Mouse (Mus musculus): ENCODE data around the gene Ctnnbip1.

Ctnnbip1 gene

DNA sequence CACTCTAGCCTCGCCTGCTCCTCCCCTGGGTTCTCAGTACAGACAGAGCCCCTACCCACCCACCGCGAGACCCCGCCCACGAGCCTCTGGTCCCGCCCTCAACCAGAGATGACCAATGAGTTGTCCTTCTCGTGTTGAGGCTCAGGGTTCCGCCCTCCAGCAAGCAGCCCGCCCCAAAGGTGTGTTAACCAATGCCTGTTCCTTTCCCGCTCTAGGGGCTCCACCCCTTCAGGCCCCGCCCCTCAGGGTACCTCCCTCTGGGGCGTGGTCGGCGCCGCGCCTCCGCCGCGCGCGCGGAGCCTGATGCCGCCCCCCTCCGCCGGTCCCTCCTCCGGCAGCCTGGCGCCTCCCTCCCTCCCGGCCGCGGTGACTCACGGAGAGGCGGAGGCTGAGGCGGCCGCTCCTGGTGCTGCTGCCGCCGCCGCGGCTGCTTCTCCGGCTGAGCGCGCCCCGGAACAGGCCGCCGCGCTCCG, at the start of gene Ctnnbip1:
Ctnnbip1 (plus strand) TSS at position 369 of the 473 bp plus-strand sequence.
- DNase-seq (ENCODE audit: low spot score), result peak; percentile 97

DNA sequence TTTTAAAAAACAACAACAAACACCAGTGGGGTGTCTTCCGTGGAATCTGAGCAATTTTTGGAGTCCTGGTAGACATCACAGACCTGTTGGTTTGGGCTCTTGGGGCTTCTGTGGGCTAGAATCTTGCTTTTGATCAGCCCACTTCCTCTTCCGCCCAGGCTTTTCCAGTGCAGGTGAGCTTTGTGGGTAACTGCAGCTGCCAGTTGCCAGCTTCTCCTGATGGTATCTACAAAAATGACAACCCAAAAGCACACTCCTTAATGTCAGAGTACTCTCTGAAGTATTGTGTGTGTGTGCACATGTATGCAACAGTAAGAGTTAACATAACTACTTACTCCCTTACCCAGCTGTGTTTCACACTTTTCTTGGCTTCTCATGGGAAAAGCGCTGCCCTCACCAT, 48.5 kb upstream of the Ctnnbip1 start:
- no peak for DNase-seq (ENCODE audit: low spot score)

- DNase-seq (ENCODE audit: low spot score), result no peak
These were observed 42.9 kb upstream of the Ctnnbip1 start for GRCm38 (mm10) chr4:149475096-149475495.

- DNase-seq (ENCODE audit: low spot score), result no peak
These were observed 41.0 kb upstream of the Ctnnbip1 start, which contains the start of gene Tmem274 for GRCm38 (mm10) chr4:149477078-149477477. Gene Tmem274, plus strand, starts transcription at chr4:149477378.

GRCm38 (mm10) chr4:149484566-149484965, 33.5 kb upstream of the Ctnnbip1 start:
- DNase-seq (ENCODE audit: low spot score), result peak; percentile 15

DNA sequence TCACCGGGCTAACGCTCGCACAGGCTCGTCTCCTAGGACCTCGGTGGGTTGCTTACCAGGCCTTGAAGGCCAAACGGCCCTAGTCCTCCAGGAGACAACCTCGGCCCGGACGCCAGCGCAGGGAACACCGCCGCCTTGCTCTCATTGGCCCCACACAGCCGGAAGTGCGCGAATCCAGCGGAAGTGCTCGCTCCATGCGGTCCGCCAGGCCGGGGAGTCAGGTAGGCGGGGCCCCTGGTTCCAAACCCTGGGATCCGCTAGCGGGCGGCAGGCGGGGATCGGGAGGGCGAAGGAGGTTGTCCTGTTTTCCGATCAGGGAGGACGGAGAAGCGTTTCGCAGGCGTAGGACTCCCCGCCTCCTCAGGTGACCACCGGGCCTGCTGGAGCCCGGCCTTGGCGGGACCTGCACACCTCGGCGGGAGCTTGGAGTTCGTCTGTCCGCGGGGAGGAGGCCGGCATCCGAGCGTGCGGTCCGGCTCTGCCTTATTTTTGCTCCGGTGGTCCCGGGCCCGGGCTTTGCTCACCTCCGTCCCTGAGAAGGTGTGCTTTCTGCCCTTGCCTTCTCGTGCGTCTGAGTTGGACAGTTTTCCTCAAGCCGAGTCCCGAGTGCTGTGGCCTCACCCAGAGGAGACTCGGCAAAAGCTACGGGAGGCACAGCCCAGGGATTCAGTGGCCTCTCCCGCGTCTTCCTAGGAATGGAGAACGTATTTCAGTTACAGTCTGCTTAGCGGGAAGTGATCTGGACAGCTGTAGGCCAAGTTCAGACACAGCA, 32.8 kb upstream of the Ctnnbip1 start, which contains the start of the genes Nmnat1 and Lzic:
Nmnat1 (minus strand) TSS at position 150 of the 772 bp plus-strand sequence.
Lzic (plus strand) TSS at position 177 of the 772 bp plus-strand sequence.
- peak; percentile 94 for DNase-seq (ENCODE audit: low spot score)

GRCm38 (mm10) chr4:149485825-149486206, 32.2 kb upstream of the Ctnnbip1 start:
- peak; percentile 52 for DNase-seq (ENCODE audit: low spot score)

DNA sequence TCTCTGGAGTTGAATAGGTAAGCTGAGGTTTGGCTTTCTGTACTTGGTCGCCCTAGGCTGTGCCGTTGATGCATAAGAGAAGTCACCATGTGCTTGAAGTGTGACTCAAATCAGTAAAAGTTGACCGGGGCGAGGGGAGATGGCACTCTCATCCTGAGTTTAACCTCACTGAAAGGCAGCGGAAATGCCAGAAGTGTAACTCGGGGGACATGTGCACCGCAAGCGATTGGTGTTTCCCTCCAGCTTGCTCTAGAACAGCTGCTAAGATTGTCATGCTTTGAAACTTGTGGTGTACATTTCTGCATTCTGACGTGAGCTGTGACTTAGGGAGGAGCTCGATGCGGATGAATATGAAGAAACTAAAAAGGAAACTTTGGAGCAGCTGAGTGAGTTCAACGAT, 30.3 kb upstream of the Ctnnbip1 start:
- DNase-seq (ENCODE audit: low spot score), result no peak

DNA sequence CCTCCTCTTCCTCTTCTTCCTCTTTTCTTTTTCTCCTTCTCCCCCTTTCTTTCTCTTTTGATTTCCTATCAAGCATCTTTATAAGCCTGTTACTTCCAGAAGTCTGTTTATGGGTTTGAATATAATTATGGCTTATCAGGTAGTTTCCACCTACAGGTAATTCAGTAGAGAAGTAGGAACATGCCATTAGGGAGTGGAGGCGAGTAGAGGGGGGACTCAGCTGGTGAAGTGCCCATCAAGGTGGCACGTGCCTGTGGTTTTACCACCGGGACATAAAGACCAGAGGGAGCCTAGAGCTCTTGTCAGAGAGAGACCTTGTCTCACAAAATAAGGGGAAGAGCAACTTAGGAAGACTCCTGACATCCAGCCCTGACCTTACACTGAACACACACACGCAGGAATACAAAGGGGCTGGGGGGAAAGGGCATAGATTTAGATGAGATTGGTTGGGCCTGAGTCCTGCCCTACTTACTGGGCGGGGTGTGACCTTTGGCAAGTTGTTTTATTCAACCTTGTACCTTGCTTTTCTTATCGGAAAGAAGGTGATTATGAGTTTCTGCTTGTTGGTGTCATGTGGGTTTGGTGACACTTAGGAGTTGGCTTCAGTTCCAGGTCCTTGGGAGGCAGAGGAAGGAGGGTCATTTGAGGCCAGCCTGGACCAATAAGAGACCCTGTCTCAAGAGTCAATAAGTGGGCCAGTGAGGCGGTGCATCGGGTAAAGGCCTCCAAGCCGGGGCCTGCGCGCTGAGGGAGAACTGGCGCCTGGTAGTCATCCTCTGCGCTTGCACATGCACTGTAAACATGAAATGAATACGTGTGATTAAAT, 28.4 kb upstream of the Ctnnbip1 start:
- no peak for DNase-seq (ENCODE audit: low spot score)

GRCm38 (mm10) chr4:149491151-149491550, 26.9 kb upstream of the Ctnnbip1 start:
- DNase-seq (ENCODE audit: low spot score), result no peak

GRCm38 (mm10) chr4:149496612-149497011, 21.4 kb upstream of the Ctnnbip1 start:
- DNase-seq (ENCODE audit: low spot score), result peak; percentile 54

DNA sequence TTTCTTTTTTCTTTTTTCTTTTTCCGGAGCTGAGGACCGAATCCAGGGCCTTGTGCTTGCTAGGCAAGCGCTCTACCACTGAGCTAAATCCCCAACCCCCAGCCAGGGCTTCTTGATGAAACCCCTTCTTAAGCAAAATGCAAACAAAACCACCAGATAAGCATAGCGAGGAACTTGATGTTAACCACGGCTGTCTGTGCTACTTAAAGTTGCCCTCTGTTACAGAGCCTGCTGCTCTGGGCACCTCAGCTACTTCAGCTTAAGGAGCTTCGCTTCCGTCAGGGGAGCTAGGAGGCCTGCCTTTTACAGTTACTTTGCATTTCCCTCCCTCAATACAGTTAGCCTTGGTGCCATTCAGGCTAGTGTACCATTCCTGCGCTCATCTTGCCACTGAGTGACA, 19.1 kb upstream of the Ctnnbip1 start:
- no peak for DNase-seq (ENCODE audit: low spot score)

DNA sequence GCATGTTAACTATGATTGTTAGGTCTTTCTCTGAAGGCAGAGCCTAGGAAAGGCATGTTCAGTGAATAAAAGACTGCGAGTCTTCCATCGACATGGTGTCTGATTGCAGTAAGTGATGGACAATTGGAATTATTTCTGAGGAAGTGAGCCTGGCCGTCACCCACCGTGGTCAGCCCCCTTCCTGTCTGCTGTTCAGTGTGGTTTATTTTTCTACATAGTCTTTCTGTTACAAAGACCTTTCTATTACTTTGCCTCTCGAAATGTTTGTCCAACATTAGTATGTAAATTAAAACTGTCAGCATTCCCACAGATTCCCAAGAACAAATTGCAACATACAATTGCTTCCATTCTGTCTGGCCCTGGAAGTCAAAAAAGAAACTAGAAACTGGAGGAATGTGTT, 18.2 kb upstream of the Ctnnbip1 start:
- no peak for DNase-seq (ENCODE audit: low spot score)

DNA sequence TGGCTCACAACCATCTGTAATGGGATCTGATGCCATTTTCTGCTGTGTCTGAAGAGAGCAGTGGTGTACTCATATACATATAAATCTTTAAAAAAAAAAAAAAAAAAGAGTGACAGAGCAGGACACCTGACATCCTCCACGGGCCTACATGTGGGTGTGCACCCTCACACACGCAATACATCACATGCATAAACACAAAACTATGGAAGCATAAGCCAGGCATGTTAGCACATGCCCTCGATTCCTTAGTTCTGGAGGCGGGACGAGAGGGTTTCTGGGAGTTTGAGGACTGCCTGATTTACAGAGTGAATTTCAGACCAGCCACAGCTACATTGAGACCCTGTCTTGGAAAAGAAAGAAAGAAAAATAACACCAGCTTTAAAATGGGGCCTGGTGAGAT, 13.7 kb upstream of the Ctnnbip1 start:
- DNase-seq (ENCODE audit: low spot score), result no peak

DNA sequence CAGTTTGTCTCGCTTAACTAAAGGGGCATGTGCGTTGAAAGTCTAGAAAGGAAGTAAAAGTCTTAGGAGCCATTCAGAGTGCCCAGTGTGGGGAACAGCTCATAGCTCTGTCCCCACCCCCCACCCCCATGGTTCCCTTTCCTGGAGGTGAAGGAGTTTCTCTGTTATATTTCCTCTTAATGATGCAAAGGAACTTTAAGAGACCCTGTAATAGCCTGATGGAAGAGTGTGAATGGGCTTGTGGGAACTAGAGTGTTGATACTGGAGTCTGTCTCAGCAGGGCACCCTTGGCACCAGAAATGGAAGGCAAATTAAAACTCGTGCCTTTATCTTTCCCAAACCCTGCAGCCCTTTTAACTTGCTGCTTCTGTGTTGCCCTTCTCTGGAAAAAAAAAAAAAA, 13.2 kb upstream of the Ctnnbip1 start:
- no peak for DNase-seq (ENCODE audit: low spot score)

GRCm38 (mm10) chr4:149505261-149505967, 12.6 kb upstream of the Ctnnbip1 start:
- peak; percentile 79 for DNase-seq (ENCODE audit: low spot score)

DNA sequence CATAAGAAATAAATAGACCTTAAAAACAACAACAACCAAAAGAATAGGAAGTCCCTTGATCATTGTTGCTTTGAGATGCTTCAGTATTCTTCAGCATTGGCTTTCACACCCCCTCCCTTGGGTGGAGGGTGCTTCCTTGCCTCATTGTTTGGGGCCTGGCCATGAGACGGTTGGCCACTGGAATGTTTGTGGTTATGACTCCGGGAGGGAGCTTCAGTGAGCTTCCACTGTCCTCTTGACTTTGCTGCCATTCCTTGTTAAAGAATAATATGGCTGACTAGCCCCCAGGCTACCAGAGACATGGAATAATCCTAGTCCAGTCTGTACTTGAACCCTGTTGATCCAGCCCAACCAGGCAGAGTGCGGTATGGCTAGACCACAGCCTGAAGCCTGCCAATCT, 11.1 kb upstream of the Ctnnbip1 start:
- no peak for DNase-seq (ENCODE audit: low spot score)

- peak; percentile 42 for DNase-seq (ENCODE audit: low spot score)
These were observed 6.8 kb upstream of the Ctnnbip1 start for GRCm38 (mm10) chr4:149511221-149511646.

DNA sequence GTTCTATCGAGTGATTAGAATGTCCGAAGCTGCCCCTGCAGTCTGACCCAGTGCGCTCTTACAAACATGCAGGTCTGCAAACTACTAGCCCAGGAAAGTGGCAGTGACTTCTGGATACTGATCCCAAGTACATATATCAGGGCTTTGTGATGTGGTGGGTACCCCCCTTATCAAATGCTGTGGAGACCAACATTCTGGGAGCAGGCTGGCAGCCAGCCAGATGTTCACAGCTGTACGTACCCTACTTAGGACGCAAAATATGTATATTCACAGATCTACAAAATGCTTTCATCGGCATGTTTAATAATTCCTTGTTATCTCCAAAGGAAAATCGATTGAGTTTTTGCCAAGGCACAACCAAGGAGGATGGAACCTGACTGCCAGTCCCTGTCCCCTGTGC, 6.0 kb upstream of the Ctnnbip1 start:
- DNase-seq (ENCODE audit: low spot score), result no peak

- DNase-seq (ENCODE audit: low spot score), result no peak
These were observed 2.3 kb upstream of the Ctnnbip1 start for GRCm38 (mm10) chr4:149515706-149516105.

DNA sequence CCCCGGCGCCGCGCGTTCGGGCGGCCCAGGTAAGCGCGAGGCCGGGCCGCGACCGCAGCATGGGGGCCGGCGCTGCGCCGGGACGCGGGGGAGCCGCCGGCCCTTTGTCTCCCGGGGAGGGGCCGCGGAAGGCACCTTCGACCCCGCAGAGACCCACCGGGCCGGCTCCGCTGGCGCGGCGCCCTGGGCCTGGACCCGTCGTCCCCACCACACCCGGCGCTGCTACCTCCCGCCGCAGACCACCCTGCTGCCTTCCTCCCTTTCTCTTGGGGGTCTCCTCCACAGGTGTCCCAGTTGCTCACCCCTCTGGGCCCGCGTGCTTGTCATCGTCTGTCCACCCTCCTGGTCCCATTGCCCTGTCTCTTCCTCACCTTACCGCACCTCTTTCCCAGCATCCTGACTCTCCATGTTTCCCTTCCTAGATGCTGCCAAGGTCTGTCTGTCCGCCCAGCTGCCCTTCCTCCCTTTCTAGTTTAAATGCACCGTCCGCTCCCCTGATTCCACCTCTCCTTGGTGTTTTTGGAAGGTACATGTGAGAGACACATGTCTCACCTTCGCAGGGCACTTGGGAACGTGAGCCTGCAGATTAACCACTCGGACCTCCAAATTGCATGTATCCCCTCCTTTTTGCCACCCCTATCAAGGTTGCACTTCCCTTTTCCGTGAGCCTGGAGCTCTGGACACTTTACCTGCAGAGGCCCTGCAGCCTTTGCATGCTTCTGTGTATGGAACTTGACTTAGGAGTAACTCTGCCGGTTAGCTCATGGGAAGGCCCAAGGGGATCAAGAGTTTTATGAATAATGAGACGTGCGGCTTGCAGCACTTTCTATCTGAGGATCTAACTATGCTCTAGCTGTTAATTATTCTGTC, 550 bp downstream of the Ctnnbip1 start:
- DNase-seq (ENCODE audit: low spot score), result no peak
